Mouse (Mus musculus) kidney, postnatal 25 days (tissue): Measurements from ENCODE around the gene Arl15.

ENCODE experiments used
- DNase-seq, 2 experiments: peaks; one replicate each; pipeline ENCODE4 v3.0.0; 2021; ENCODE audit warnings: mixed read lengths in 2 of 2

Gene Arl15

DNA sequence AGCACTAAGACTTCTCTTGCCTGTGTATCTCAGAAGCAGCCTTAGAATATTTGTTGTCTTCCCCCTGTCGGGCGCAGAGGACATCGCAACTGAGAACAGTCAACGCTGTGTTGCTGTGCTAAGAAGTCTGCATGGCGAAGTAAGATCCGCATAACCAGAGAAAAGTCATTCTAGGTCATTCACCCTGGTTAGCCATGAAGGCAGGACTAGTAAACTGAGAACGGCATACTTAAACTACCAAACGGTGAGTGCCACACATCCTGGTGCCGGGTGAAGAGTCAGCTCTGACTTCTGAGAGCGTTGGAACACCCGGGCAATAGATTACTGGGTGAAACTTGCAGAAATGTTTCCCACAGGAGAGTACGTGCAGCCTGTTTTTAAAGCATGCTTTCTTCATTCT lies 320.3 kb downstream of the Arl15 start:
- no peak for DNase-seq

DNA sequence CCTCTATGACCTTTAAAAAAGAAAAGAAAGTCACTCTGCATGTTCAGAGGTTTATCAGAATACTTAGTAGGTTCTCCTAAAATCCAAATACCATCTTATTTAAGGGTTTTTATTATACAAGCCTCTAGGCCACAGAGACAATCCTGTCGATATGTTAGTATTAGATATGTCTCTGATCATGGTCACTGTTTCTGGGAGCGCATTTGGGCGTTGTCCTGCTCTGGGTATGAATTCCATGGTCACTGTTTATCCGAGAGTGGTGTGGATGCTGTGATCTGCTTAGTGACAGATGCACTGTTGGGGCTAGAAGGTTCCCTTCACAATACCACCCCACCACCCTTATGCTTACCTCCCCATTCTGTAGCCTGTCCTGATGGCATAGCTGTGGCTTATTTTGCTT lies 320.8 kb downstream of the Arl15 start:
- DNase-seq = no peak

DNA sequence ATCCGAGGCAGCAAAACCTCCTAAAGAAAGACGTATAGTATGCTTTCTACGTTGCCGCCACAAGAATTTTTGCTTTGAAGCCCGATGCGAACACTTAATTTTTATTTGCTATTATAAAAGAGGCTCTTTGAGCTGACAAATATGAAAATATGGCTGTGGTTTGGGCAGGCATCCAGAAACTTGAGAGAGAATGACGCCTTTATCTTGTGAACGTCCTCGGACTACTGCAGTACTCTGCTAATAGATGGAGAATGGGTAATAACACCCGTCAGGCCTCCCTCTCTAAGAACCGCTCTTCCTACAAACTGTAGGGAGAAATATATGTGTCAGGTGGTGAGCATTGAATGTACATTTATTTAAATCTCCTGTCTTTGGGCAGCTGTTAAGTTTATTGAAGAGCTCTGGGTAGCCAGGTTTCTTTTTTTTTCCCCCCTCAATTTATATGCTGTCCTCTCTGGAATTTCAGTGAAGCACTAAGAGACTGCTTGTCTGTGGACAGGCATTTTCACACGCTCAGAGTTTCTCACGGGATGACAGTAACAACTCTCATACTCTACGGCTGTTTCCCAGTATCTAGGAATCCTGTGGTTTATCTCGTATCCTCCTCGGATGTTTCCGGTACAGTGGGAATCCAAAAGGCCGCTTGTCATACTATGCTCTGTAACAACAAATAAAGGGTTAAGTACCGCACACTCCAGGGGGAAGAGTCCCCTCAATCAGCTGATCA lies 324.0 kb downstream of the Arl15 start:
- peak in 1 of 2 experiments; percentile 42 for DNase-seq

DNA sequence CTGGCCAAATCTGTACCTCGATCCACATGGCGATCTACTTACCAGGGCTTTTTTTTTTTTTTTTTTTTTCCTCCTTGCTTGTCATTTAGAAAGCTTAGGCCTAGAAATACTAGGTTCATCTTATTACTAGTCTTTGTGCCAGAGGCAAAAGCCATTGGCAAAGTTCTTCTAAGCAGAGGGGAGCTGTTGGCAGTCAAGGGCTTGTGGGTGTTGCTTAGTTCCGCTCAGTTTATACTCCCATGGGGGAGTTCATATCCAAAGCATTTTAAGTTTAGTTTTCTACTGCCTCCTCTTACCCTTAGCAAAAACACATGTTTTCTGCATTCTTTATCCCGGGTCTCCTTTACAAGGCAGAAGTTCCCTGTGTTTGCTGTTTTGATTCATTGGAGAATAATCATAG lies 325.5 kb downstream of the Arl15 start:
- DNase-seq = no peak

DNA sequence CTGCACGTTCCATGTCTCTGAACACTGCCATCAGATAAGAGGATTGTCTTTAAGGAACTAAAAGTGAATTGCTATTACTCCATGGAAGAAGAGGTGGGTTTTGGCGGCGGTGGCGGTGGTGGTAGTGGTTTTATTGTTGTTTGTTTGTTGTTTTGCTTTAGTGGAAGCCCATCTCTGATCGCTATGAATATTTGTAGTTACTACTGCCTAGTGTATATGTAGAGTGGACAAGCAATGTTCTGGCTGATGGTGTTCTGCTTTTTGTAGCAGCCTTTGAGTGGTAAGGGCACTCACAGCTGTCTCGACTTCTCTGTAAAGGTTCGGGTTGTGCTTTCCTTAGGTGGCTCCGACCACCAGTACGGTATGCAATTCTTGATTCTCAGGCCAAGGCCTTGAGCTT lies 327.3 kb downstream of the Arl15 start:
- no peak for DNase-seq

DNA sequence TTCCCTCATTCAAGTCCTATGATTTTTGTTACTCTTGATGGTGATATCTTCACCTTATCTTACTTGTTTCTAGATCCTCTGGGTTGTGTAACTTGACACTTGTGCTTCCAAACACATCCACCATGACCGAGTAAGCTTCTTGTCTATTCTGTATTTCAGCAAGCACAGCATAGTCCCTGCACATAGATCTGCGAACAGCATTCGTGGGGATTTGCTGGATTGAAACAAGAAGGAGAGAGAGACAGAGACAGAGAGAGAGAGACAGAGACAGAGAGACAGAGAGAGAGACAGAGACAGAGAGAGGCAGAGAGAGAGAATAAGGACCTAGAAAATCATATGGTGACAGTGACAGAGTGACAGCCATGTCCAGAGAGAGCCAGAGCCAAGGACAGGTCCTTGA lies 329.1 kb downstream of the Arl15 start:
- DNase-seq = no peak

DNA sequence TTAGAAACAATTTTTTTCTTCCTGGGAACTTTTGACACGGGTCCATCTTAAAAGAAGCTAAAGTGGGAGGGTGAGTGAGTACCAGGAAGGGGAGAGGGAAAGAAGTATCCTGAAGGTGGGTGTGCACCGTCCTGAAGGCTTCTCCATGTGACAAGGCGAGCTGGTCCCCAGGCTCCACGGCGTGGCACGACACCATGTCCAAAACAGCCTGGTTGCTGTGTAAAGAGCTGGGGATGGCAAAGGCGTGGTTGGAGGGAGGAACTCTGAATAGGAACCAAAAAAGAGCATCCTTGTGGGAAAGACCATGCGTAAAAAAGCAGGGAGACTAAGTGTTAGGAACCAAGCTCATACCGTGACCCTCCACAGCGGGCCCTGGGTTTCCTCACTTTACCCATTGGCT lies 330.1 kb downstream of the Arl15 start:
- no peak for DNase-seq

DNA sequence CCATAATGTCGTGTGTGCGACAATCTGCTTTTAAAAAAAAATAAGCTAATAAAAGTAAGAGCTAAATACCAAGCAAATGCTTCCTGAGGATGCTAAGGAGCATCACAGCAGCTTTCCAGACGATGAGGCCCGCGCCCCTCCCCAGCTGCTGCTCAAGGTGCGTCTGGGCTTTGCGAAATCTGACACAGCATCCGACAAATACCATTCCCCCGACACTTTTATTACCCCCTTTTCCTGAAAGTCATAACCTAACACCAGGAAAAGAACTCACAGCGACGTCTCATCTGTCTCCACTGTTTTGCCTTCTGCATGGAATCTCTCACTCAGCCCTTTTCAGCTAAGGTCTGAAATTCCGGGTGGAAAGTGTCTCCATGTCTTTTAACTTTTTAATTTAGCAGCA lies 330.7 kb downstream of the Arl15 start:
- DNase-seq = no peak

DNA sequence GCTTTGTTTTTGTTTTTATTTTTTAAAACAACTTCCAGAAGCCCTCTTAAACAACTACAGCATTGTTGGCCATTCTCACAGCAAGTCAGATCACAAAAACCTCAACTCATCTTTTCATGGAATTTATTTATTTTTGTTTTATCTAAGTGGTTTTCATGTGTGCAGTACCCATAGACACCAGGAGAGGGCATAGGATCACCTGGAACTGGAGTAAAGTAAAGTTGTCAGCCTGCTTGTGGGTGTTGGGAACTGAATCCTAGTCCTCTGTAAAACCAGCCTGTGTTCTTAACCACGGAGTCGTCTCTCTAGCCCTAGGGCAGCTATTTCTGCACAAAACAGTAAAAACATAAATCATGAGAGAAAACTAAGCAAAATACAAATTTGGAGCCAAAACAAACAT lies 334.1 kb downstream of the Arl15 start:
- no peak for DNase-seq

DNA sequence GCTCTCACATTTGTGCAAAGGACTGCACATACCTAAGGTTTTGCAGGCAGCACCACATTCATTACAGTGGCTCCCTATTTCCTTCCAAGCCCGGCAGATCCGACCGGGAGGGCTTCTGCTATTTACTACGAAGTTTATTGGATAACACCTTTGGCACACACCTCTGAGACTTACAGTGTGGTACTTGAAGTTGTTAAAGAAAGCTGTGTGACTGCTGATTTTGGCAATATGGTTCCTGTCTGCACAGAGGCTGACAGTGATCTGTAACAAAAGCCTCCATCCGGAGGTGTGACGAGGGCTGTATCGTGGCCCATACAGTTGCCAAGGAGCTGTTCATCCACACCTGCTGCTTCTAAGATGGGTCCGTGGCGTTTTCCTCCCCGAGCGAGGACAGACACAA lies 335.7 kb downstream of the Arl15 start:
- DNase-seq = no peak

DNA sequence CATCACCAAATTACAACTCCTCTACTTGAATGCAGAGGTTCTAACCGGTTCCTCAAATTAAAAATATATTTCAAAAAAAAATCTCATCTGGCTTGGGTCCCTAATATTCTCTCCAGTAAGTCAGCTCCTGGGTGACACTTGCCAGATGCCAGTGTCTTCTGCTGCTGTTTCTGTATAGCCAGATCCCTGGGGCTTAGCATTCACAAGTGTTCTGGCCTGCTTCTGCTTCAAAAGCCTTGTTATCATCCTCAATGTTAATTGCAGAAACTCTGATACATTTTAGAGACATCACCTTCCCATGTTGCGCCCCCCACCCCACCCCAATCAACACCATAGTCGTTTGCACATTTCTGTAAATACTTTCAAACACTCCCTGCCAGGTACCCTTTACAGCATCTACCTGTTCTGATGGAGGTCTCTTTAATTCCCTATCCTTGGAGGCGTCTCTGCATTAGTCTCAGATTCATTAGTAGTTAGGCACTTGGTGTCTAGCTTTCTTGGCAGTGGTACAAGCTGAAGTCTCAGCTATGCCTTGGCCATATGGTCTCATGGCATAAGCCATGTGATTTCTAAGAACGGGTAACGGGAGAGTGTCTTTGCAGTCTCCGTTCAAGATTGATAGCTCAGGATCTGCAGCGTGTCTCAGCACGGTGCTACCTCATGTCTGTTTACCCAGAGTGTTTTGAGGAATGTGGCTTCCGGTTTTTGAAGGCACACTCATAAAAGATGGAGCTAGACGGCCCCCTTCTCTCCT lies 336.4 kb downstream of the Arl15 start:
- DNase-seq = no peak

DNA sequence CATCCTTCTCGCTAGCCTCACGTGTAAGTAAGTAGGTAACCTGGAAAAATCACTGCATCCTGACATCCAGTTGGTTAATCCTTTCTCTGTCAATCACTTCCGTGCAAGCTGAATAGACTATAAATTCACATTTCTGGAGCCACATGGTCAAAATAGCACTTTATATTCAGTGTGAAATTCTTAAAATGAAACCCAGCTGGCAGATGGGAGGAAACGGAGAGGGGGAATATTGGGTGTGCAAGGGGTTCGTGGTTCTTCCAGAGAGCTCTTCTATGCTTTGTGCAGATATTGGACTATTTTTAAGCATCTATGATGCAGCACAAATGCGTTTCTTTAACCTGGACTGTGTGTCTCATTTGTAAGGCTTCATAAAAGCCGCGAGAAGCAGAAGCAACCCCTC lies 344.6 kb downstream of the Arl15 start:
- DNase-seq = no peak

DNA sequence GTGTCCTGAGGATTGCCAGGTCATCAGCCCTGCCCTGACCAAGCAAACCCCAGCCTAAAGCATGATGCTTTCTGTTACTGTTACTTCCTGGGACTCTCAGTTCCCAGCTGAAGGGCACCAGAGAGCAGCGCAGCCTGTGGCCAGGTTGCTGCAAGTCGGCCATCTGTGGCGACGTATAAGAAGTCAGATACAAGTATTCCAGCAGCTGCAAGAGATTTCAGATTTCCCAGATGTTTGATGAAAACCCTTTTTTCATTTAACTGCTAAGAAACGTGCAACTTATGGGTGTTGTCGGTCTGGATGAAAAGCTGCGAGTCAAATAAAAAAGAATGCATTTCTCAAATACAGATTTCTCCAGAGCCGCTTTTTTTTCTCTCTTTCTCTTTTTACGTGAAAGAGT lies 345.3 kb downstream of the Arl15 start:
- DNase-seq = no peak

DNA sequence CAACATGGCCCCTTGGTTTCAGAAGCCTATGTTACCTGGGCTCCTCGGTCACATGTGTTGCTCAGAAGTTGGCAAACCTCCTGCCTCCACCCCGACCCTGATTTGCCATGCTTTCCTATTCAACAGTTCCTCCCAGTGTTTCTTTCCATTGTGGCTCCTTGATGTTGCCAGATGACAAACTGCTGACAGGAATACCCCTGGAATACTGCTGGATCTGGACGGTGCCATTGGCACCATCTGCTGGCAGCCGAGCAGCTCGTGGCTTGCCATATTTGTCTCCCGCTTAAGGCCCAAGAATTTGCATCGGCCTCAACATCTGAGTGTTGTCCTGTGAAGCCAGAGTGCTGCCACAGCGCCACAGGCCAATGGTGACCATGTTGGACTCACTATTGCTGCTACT lies 348.5 kb downstream of the Arl15 start:
- no peak for DNase-seq

DNA sequence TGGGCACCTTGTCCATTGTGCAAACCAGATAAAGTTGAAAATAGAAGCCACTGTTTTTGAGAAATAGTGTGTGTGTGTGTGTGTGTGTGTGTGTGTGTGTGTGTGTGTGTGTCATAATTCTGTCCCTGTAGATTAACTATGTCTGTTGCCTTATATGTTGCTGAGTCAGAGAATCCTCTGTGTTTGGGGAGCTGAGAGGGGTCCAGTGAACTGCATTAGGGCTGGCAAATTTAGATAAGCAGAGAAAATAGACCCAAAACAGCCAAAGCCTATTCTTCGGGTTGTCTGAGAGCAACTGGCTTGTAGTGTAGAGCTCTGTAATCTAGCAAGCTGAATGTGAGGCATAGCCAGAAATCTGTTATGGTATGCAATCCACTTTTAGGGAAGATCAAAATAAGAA lies 348.9 kb downstream of the Arl15 start:
- no peak for DNase-seq

DNA sequence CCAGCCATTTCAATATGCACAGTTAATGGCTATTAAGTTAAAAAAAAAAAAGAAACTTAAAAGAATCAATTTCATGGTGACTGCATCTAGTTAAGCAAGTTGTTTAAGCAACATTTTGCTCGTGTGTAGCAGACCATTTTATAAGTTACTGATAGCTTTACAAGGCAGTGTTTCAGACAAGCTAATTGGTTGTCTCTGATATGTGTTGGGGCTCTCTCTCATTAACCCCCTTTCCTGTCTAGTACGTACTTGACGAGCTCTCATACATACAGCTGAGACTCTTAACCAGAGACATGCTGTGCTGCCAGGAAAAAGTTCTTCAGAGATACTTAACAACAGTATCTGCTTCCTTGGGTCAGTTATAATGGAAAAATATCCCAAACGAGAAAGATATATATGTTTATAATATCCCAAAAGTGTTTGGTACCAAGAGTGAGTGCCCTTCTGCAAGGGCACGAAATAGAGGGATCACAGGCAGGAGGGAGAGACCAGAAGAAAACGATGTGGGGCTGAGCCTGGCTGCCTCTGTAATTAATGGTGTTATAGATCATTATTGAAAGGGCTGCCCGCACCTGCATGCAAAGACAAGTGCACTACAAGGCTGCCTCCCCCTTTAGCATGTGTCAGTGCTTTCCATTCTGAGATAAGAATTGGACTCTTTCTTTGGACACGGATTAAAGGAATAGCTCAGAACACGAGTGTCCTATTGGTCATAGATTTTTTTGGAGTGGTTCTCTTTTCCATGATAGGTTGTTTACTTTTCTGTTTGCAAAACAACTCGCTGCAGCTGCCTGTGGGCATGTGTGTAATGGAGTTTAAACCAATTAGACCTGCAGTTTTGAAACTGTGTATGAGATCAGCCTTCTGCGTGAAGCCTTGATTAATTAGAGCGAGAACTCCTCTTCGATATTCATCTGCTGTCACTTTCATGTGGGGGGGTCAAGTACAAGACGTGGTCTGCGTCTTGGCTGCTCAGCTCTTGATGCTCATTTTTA lies 350.0 kb downstream of the Arl15 start:
- DNase-seq = no peak

DNA sequence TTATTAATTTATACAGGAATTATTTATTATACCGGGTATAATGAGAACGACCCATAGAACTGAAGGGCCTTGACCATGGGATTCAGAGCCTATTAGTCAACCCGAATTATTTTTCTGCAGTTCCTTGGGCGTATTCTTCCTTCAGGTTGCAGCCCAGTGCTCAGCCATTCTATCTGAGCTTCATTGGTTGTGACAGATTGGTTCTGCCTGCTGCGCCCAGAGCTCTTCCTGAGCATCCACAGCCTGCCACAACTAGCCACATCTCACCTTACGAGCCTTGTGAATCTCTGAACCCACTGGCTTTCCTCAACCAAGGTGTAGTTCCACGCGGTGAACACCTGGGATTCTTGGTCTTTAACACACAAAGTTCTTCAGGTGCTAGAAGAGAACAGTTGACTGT lies 350.9 kb downstream of the Arl15 start:
- no peak for DNase-seq

DNA sequence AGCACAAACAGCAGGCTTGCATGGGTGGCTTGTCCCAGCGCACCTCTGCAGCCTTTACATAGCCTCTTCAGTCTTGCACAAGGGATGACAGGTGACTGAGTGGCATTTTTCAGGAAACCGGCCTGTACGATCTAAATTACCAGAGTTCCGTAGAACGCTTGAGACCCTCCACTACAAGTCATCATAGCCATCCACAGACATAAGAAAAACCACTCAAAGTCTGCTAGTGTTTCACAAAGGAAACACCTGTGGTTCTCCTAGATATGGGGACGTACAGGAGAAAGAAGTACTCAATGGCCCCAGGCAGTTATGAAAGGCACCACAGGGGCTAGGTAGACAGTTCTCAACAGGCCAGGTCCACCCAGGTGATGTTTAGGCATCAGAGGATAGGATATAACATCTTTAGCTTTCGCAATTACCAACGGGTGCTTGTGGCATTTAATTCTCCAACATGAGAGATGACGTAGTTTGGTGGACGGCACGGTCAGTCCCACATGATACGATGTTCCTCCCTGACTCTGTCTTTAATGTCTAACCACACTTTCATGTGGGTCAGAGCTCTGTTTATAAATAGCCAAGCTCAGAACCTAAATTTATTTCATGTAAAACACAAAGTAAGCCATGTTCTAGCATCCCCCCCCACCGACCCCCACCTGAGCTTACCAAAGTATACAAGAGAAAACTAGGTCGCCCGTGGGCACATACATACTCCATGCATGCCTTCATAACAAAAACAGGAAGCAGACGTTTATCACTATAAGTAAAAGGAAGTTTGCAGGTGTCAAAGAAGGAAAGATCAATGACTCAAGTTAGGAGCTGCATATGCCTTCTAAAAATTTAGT lies 356.8 kb downstream of the Arl15 start:
- DNase-seq = no peak

DNA sequence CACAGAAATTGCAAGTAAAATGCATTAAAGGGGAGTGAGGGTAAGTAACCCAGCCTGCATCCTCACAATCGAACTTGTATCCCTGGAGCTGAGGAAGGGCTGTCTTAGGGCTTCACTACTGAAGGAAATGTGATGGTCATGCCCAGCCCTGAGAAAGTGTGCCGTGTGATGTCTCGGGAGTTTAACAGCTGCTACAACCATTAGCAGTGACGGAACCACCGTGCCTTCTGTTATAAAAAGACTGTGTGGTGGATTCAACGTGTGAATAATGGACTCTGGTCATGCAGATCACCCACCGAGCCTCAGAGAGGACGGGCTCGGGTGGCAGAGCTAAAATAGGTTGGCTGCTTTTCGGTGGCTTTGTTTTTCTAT lies 357.4 kb downstream of the Arl15 start:
- no peak for DNase-seq

DNA sequence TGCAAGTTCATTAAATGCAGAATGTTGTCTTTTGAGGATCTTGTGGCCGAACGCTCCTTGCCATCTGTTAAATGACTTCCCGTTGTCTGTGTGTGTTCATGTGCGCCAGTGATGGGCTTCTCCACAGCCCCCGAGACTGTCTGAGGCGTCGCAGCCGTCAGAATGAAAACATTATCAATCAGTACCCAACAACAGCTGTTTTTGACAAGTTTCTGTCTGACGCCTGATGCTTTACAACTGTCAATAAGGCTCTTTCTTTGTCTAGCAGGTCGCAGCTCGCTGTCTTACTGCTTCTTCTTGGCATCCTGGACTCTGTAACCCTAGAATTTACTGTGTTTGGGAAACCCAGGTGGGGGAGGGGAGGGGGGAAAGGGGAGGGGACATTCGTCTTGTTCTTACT lies 362.4 kb downstream of the Arl15 start:
- no peak for DNase-seq

DNA sequence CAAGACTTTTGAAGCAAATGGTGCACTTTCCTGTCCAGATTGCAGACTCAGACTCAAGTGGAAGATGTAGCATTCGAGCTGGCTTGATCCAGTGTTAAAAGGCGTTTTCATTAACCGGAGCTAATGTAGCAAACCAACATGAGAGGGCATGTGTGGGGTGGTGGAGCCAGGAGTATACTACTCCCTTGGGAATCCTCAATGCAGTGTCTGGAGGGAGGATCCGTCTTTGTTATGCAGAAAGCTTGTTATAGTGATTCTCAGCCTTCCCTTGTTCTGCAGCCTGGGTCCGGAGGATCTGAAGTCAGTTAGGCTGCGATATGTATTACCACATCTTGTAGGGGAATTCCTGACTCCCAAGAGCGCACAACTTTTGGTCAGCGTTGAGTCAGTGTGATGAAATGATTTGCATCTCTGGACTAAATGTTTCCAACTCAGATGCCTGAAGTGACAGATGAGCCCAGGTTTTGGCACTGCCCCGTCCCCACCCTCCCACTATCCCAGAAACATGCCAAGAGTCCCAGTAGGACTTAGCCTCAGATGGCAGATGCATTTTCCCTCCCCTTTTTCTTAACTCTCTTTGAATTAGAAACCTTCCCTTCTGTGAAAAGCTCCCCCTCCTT lies 363.9 kb downstream of the Arl15 start:
- DNase-seq = no peak
